Mouse (Mus musculus): Measurements from ENCODE around the gene Ubxn4. TPM values are rescaled to one million over a fixed set of nuclear protein-coding genes. Genes with fewer than 3 reads are reported as not detected.
"Not testable (repeated sequence)": the region's sequence is repeated elsewhere in the genome, so short reads cannot be mapped to it uniquely, and the experiment has no call there.

Ubxn4 gene
- polyA plus RNA-seq, 1 experiment from 2014 or later, result 52.1 TPM

DNA sequence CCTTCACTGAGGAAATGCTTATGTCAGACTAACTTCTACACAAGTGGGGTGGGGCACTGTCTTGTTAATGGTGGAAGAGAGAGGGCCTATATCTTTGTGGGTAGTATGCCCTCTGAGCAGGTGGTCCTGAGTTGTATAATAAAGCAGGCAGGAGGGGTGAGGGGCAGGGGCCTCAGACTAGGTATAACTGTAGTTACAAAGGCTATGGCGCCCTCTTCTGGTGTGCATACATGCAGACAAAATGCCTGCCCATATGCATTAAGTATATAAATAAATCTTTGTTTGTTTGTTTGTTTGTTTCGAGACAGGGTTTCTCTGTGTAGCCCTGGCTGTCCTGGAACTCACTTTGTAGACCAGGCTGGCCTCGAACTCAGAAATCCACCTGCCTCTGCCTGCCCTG, 65.3 kb downstream of the Ubxn4 start:
- no peak for ATAC-seq (ENCODE audit: insufficient number of reproducible peaks, insufficient read depth, low FRiP score, low read depth)
- Histone ChIP-seq H3K9me3 (ENCODE audit: control insufficient read depth, low read length) (no peaks in the 10 kb centered on the region), H3K9ac (ENCODE audit: low read length) (no peak overlapping the region), H3K36me3 (ENCODE audit: control insufficient read depth, insufficient read depth, low read length) (no peaks in the 10 kb centered on the region), H3K4me1 (ENCODE audit: control insufficient read depth in 2 of 2, insufficient read depth in 2 of 2, low read length in 2 of 2) (no peaks in the 10 kb centered on the region), H3K27ac (replicated peaks in 1 of 2; ENCODE audit: control insufficient read depth in 1 of 2, insufficient read depth in 1 of 2, low read depth in 2 of 2, low read length in 2 of 2) (no peak overlapping the region), H3K4me2 (ENCODE audit: low read length) (no peak overlapping the region), H3K27me3 (ENCODE audit: control insufficient read depth, insufficient read depth, low read length) (no peaks in the 10 kb centered on the region), H3K4me3 (ENCODE audit: control insufficient read depth in 1 of 2, insufficient read depth in 1 of 2, low read depth in 1 of 2, low read length in 2 of 2) (no peak overlapping the region)
- 77% methylated on average over 3 of the region's 3 CpGs for WGBS

DNA sequence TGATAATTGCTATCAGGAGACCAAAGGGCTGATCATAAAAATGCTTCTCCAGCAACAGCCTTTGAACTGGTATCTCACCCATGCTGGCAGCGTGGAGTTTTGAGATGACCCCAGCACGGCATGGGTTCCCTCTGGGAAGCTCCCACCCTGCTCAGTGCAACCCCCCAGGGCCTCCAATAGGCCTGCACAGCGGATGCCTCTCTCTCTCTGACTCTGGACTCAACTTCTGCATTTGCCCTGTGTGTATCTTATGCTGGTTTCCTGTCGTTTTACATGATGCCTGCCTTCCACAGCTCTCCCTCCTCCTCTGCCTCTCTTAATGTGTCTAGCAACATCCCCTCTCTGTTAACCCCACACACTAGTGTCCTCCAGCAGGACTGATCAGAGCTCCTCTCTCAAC, 70.9 kb downstream of the Ubxn4 start:
- Histone ChIP-seq H3K27ac (replicated peaks in 1 of 2; ENCODE audit: control insufficient read depth in 1 of 2, insufficient read depth in 1 of 2, low read depth in 2 of 2, low read length in 2 of 2) (no peak overlapping the region), H3K9me3 (ENCODE audit: control insufficient read depth, low read length) (no peaks in the 10 kb centered on the region), H3K36me3 (ENCODE audit: control insufficient read depth, insufficient read depth, low read length) (no peaks in the 10 kb centered on the region), H3K9ac (ENCODE audit: low read length) (no peak overlapping the region), H3K4me1 (ENCODE audit: control insufficient read depth in 2 of 2, insufficient read depth in 2 of 2, low read length in 2 of 2) (no peaks in the 10 kb centered on the region), H3K4me2 (ENCODE audit: low read length) (no peak overlapping the region), H3K27me3 (ENCODE audit: control insufficient read depth, insufficient read depth, low read length) (no peaks in the 10 kb centered on the region), H3K4me3 (ENCODE audit: control insufficient read depth in 1 of 2, insufficient read depth in 1 of 2, low read depth in 1 of 2, low read length in 2 of 2) (no peak overlapping the region)
- ATAC-seq (ENCODE audit: insufficient number of reproducible peaks, insufficient read depth, low FRiP score, low read depth), result no peak
- WGBS, result 60% methylated on average over 4 of the region's 4 CpGs

GRCm38 (mm10) chr1:128319266-128319665, 75.5 kb downstream of the Ubxn4 start:
- WGBS, result 90% methylated on average over 6 of the region's 6 CpGs
- not testable (repeated sequence) for H3K27ac ChIP-seq (replicated peaks in 1 of 2; ENCODE audit: control insufficient read depth in 1 of 2, insufficient read depth in 1 of 2, low read depth in 2 of 2, low read length in 2 of 2); H3K9ac ChIP-seq (ENCODE audit: low read length); H3K27me3 ChIP-seq (ENCODE audit: control insufficient read depth, insufficient read depth, low read length); H3K4me2 ChIP-seq (ENCODE audit: low read length); H3K9me3 ChIP-seq (ENCODE audit: control insufficient read depth, low read length); H3K36me3 ChIP-seq (ENCODE audit: control insufficient read depth, insufficient read depth, low read length); H3K4me3 ChIP-seq (ENCODE audit: control insufficient read depth in 1 of 2, insufficient read depth in 1 of 2, low read depth in 1 of 2, low read length in 2 of 2); ATAC-seq (ENCODE audit: insufficient number of reproducible peaks, insufficient read depth, low FRiP score, low read depth); H3K4me1 ChIP-seq (ENCODE audit: control insufficient read depth in 2 of 2, insufficient read depth in 2 of 2, low read length in 2 of 2)

DNA sequence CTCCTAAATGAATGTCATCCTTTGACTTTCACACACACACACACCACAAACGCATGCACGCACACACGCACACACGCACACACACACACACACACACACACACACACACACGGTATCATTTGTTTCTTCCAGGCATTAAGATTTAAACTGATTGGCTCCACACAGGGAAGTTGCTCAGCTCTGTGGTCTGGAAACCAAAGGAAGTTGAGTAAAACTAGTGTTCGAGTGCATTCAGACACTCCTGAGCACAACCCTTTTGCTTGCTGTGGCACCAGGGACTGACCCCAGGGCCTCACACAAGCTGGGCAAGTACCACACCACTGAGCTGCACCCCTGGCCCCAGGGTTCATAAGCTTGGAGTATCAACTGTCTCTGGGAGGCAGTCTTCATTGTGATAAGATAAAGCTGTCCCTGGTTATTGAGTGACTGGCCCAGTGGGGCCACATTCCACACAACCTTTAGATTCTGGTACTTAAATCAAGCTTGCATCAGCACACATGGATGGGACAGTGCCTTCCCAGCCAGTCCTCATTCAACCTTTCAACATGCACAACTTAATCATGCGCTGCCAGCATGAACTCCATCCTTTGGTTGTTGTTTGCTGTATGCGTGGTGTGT, 79.4 kb downstream of the Ubxn4 start:
- Histone ChIP-seq H3K27me3 (ENCODE audit: control insufficient read depth, insufficient read depth, low read length) (no peaks in the 10 kb centered on the region), H3K27ac (replicated peaks in 1 of 2; ENCODE audit: control insufficient read depth in 1 of 2, insufficient read depth in 1 of 2, low read depth in 2 of 2, low read length in 2 of 2) (no peak overlapping the region), H3K9me3 (ENCODE audit: control insufficient read depth, low read length) (no peaks in the 10 kb centered on the region), H3K4me2 (ENCODE audit: low read length) (no peak overlapping the region), H3K4me3 (ENCODE audit: control insufficient read depth in 1 of 2, insufficient read depth in 1 of 2, low read depth in 1 of 2, low read length in 2 of 2) (no peak overlapping the region), H3K4me1 (ENCODE audit: control insufficient read depth in 2 of 2, insufficient read depth in 2 of 2, low read length in 2 of 2) (peaks cover 5 to 6% of the 10 kb centered on the region in 2 experiments; a peak in 2 of 4 replicates), H3K36me3 (ENCODE audit: control insufficient read depth, insufficient read depth, low read length) (0 out of 2 replicates have a peak, but pooled peaks cover 12% of the 10 kb centered on the region), H3K9ac (ENCODE audit: low read length) (no peak overlapping the region)
- ATAC-seq (ENCODE audit: insufficient number of reproducible peaks, insufficient read depth, low FRiP score, low read depth), result no peak
- 73% methylated on average over 8 of the region's 8 CpGs for WGBS

DNA sequence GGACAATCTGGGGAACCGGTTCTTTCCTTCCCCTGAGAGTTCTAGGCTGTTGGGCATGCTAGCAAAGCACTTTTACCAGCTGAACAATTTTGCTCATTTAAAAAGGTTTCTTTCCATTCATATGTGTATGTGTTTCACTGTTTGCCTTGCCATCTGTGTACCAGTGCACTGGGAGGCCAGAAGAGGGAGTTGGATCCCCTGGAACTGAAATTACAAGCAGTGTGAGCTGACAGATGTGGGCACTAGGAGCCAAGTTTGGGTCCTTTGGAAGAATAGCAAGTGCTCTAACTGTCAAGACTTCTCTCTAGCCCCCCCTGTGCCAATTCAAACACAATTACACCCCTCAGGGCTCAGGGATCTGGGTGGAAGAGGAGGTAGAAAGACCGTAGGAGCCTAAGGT, 81.0 kb downstream of the Ubxn4 start:
- Histone ChIP-seq H3K9me3 (ENCODE audit: control insufficient read depth, low read length) (no peaks in the 10 kb centered on the region), H3K27ac (replicated peaks in 1 of 2; ENCODE audit: control insufficient read depth in 1 of 2, insufficient read depth in 1 of 2, low read depth in 2 of 2, low read length in 2 of 2) (no peak overlapping the region), H3K9ac (ENCODE audit: low read length) (no peak overlapping the region), H3K36me3 (ENCODE audit: control insufficient read depth, insufficient read depth, low read length) (peaks cover 21% of the 10 kb centered on the region), H3K4me1 (ENCODE audit: control insufficient read depth in 2 of 2, insufficient read depth in 2 of 2, low read length in 2 of 2) (peaks cover 5 to 6% of the 10 kb centered on the region in 2 experiments; a peak in 2 of 4 replicates), H3K4me3 (ENCODE audit: control insufficient read depth in 1 of 2, insufficient read depth in 1 of 2, low read depth in 1 of 2, low read length in 2 of 2) (no peak overlapping the region), H3K27me3 (ENCODE audit: control insufficient read depth, insufficient read depth, low read length) (no peaks in the 10 kb centered on the region), H3K4me2 (ENCODE audit: low read length) (no peak overlapping the region)
- no peak for ATAC-seq (ENCODE audit: insufficient number of reproducible peaks, insufficient read depth, low FRiP score, low read depth)
- 87% methylated on average over 2 of the region's 2 CpGs for WGBS

GRCm38 (mm10) chr1:128327165-128327564, 83.4 kb downstream of the Ubxn4 start:
- H3K4me2 ChIP-seq (ENCODE audit: low read length), result no peak overlapping the region

GRCm38 (mm10) chr1:128328218-128328617, 84.5 kb downstream of the Ubxn4 start, which contains the start of gene Lct:
Gene Lct (minus strand): TSS chr1:128328318.
- Histone ChIP-seq H3K36me3 (ENCODE audit: control insufficient read depth, insufficient read depth, low read length) (peaks cover 56% of the 10 kb centered on the region), H3K9ac (ENCODE audit: low read length) (no peak within 1 kb of the TSS), H3K4me2 (ENCODE audit: low read length) (no peak within 1 kb of the TSS), H3K27me3 (ENCODE audit: control insufficient read depth, insufficient read depth, low read length) (no peaks in the 10 kb centered on the region), H3K4me3 (ENCODE audit: control insufficient read depth in 1 of 2, insufficient read depth in 1 of 2, low read depth in 1 of 2, low read length in 2 of 2) (no peak within 1 kb of the TSS), H3K9me3 (ENCODE audit: control insufficient read depth, low read length) (no peaks in the 10 kb centered on the region), H3K27ac (replicated peaks in 1 of 2; ENCODE audit: control insufficient read depth in 1 of 2, insufficient read depth in 1 of 2, low read depth in 2 of 2, low read length in 2 of 2) (no peak within 1 kb of the TSS), H3K4me1 (ENCODE audit: control insufficient read depth in 2 of 2, insufficient read depth in 2 of 2, low read length in 2 of 2) (peaks cover 3 to 5% of the 10 kb centered on the region in 2 experiments; a peak in 2 of 4 replicates)
- no peak for ATAC-seq (ENCODE audit: insufficient number of reproducible peaks, insufficient read depth, low FRiP score, low read depth)
- WGBS, result 65% methylated on average over 3 of the region's 3 CpGs

More at GRCm38 (mm10) chr1:128327165-128327564, 83.4 kb downstream of the Ubxn4 start:
- H3K4me1 ChIP-seq (ENCODE audit: control insufficient read depth in 2 of 2, insufficient read depth in 2 of 2, low read length in 2 of 2), result peaks cover 5 to 6% of the 10 kb centered on the region in 2 experiments; a peak in 2 of 4 replicates
- H3K27me3 ChIP-seq (ENCODE audit: control insufficient read depth, insufficient read depth, low read length), result no peaks in the 10 kb centered on the region
- no peak overlapping the region for H3K9ac ChIP-seq (ENCODE audit: low read length)
- no peak for ATAC-seq (ENCODE audit: insufficient number of reproducible peaks, insufficient read depth, low FRiP score, low read depth)
- H3K27ac ChIP-seq (replicated peaks in 1 of 2; ENCODE audit: control insufficient read depth in 1 of 2, insufficient read depth in 1 of 2, low read depth in 2 of 2, low read length in 2 of 2), result no peak overlapping the region
- peaks cover 45% of the 10 kb centered on the region for H3K36me3 ChIP-seq (ENCODE audit: control insufficient read depth, insufficient read depth, low read length)
- H3K9me3 ChIP-seq (ENCODE audit: control insufficient read depth, low read length), result no peaks in the 10 kb centered on the region
- WGBS, result 85% methylated on average over 1 of the region's 1 CpGs
- no peak overlapping the region for H3K4me3 ChIP-seq (ENCODE audit: control insufficient read depth in 1 of 2, insufficient read depth in 1 of 2, low read depth in 1 of 2, low read length in 2 of 2)
